Mouse (Mus musculus) C2C12 (cell line): ENCODE measurements around the gene Sema3f. TPM values are rescaled to one million over a fixed set of nuclear protein-coding genes. Genes with fewer than 3 reads are reported as not detected.

Source experiments
- H3K27me3 ChIP-seq: one replicate; pipeline ENCODE4 v1.6.1; 2011; ENCODE audit not compliant: control insufficient read depth, insufficient read depth, insufficient read length
- H3K36me3 ChIP-seq: one replicate; pipeline ENCODE4 v1.6.1; 2011; ENCODE audit not compliant: control insufficient read depth, insufficient read depth
- H3K4me3 ChIP-seq: one replicate; pipeline ENCODE4 v1.5.1; 2011; ENCODE audit warnings: mild to moderate bottlenecking, control low read depth; ENCODE audit not compliant: poor library complexity, insufficient read depth, severe bottlenecking
- H3K79me2 ChIP-seq: one replicate; pipeline ENCODE4 v1.6.1; 2011; ENCODE audit not compliant: control insufficient read depth, insufficient read depth
- H3K79me3 ChIP-seq: one replicate; pipeline ENCODE4 v1.6.1; 2011; ENCODE audit warnings: low read depth, control low read depth
- H3ac ChIP-seq: one replicate; pipeline ENCODE3; 2011; ENCODE audit warnings: low read depth; ENCODE audit not compliant: control insufficient read depth, insufficient read length
- CEBPB ChIP-seq: IDR thresholded peaks from one replicate; pipeline ENCODE4 v1.6.1; 2011; ENCODE audit warnings: low read depth, mild to moderate bottlenecking, control low read depth, moderate library complexity
- CTCF ChIP-seq: IDR thresholded peaks from one replicate; pipeline ENCODE4 v1.5.1; 2011; ENCODE audit not compliant: control insufficient read depth, insufficient read depth, insufficient read length
- FOSL1 ChIP-seq: IDR thresholded peaks from one replicate; pipeline ENCODE4 v1.8.0; 2011; ENCODE audit warnings: mild to moderate bottlenecking, low read length; ENCODE audit not compliant: poor library complexity, insufficient read depth, severe bottlenecking
- MAX ChIP-seq: IDR thresholded peaks from one replicate; pipeline ENCODE4 v1.6.1; 2011; ENCODE audit warnings: mild to moderate bottlenecking, control low read depth
- MYOD1 ChIP-seq: IDR thresholded peaks from one replicate; pipeline ENCODE4 v1.6.1; 2011; ENCODE audit warnings: low read depth; ENCODE audit not compliant: control insufficient read depth, insufficient read length
- MYOG ChIP-seq: IDR thresholded peaks from one replicate; pipeline ENCODE4 v1.6.1; 2011; ENCODE audit not compliant: control insufficient read depth, insufficient read length; ENCODE audit errors: extremely low read depth
- USF1 ChIP-seq: IDR thresholded peaks from one replicate; pipeline ENCODE4 v1.6.1; 2011; ENCODE audit warnings: low read depth, mild to moderate bottlenecking, control low read depth, moderate library complexity
- polyA plus RNA-seq: library from polyadenylated mRNA; unstranded; fragments of >200 nt; fragmentation: generic; extraction: Trizol; gene quantifications from one replicate; pipeline ENCODE4 v1.2.1, GENCODE M21; 2012; ENCODE audit warnings: missing spikeins

The Sema3f gene
- polyA plus RNA-seq, 1 experiment: 0.36 TPM

DNA sequence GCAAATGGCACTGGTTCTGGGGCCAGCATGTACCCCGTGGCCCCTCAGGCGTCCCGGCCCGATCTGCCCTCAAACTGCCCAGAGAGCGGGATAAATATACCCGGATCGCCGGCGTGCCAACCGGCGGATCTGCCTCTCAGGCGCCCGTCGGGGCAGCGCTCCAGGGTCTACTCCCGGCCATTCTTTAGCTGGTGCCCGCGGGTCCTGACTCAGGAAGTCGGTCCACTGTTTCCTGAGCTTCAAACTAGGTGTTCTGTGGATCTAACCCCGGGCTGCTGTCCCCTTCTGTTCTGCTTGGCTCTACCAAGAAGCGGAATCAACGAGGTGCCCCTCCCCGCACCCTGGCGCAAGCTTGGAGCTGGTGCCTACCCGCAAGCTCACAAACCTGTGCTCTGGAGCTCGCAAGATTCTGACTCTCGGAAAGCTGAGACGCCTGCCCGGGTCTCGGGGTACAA lies 43.5 kb downstream of the Sema3f start:
- TF ChIP-seq CEBPB (no peak), MAX (no peak), MYOD1 (no peak), MYOG (no peak), CTCF (no peak), FOSL1 (no peak), USF1 (no peak)
- no peaks in the 10 kb centered on the region for H3K79me3 ChIP-seq
- peaks cover 88% of the 10 kb centered on the region for H3K27me3 ChIP-seq
- no peak overlapping the region for H3K4me3 ChIP-seq
- H3ac ChIP-seq: no peak overlapping the region
- no peaks in the 10 kb centered on the region for H3K79me2 ChIP-seq
- H3K36me3 ChIP-seq: no peaks in the 10 kb centered on the region

DNA sequence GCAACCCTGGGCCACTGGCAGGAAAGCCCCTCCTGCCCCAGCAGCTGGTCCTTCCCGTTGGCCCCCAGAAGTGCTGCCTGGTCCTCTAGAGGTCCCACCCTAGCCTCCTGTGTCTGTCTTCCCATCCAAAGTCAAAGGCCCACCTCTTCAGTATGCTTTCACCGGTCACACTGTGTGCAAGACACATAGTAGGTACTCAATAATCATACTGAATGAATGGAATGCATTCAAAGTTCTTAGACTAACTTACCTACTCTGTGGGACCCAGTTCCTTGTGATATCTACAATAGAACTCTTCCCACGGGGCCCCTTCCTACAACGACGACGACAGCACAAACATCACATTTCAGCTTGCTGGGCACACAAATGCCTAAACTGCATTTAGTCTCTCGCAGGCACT lies 45.0 kb downstream of the Sema3f start:
- no peaks in the 10 kb centered on the region for H3K79me2 ChIP-seq
- no peak overlapping the region for H3K4me3 ChIP-seq
- H3K36me3 ChIP-seq: no peaks in the 10 kb centered on the region
- no peak overlapping the region for H3ac ChIP-seq
- H3K79me3 ChIP-seq: no peaks in the 10 kb centered on the region
- H3K27me3 ChIP-seq: peaks cover 84% of the 10 kb centered on the region
- no peak for TF ChIP-seq USF1
- TF ChIP-seq CTCF: no peak
- no peak for TF ChIP-seq MYOG
- TF ChIP-seq MAX: no peak
- no peak for TF ChIP-seq MYOD1

DNA sequence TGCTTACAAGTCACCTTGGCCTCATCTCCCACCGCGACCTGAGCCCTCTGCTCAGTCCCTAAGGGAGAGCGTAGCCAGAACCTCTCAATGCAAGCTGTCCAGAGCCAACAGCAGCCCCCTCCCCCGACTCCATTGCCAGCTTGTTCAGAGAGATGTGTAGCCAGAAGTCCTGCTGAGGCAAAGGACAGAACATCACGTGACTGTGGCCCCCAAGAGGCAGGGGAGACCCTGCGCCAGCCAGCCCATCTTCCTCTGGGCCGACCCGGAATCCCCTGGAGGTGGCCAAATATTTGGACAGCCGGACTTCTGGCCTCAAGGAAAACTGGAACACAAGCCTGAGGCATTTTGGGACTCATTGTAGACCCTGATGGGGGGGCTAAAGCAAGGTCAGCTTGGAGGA lies 46.8 kb downstream of the Sema3f start:
- H3ac ChIP-seq: no peak overlapping the region
- H3K79me2 ChIP-seq: no peaks in the 10 kb centered on the region
- TF ChIP-seq MYOD1: no peak
- TF ChIP-seq CTCF: no peak
- TF ChIP-seq MYOG: no peak
- no peak for TF ChIP-seq CEBPB
- no peak for TF ChIP-seq USF1
- no peak for TF ChIP-seq MAX
- no peak for TF ChIP-seq FOSL1
- no peaks in the 10 kb centered on the region for H3K36me3 ChIP-seq
- H3K4me3 ChIP-seq: no peak overlapping the region
- H3K27me3 ChIP-seq: peaks cover 85% of the 10 kb centered on the region
- no peaks in the 10 kb centered on the region for H3K79me3 ChIP-seq

DNA sequence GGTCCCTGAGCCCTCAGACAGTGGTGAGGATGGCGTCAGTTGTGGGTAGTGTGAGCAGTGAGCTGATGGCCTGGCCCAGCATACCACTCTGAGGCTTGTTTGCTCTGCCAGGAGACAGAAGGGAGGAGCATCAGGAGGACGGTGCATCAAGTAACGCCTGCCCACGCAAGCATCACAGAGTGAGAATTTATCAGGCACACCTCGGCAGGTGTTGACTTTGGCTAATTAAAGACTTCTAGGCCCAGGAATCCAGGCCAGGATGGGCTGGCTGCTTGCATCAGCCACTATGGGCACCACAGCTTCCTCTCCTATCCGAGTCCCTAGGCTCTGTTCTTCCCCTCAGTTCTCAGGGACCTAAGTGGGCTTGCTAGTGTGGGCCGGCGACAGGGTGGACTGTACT lies 47.9 kb downstream of the Sema3f start:
- H3K79me3 ChIP-seq: no peaks in the 10 kb centered on the region
- no peaks in the 10 kb centered on the region for H3K79me2 ChIP-seq
- no peak for TF ChIP-seq MYOG
- no peak for TF ChIP-seq MYOD1
- TF ChIP-seq USF1: no peak
- TF ChIP-seq CEBPB: no peak
- TF ChIP-seq CTCF: no peak
- no peak overlapping the region for H3K4me3 ChIP-seq
- no peak overlapping the region for H3ac ChIP-seq
- H3K27me3 ChIP-seq: peaks cover 84% of the 10 kb centered on the region
- H3K36me3 ChIP-seq: no peaks in the 10 kb centered on the region

DNA sequence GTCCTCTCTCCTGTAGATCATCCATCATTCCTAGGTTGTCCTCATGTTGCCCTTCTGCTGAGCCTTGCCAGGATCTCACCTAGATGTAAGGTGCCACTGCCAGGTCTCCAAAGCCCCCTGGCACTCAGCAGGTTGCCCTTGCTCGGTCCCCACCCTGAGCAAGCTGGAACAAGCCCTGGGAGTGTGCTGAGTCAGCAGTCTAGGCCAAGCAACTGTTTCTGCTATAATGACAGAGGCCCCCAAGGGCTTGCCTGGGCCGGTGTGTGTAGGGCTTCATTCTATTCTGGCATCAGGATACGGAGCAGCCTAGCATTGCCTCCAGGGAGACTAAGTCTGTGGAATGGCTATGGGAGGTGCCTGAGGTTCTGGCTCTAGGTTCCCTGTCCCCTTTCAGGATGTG lies 49.5 kb downstream of the Sema3f start:
- Histone ChIP-seq H3K79me2 (no peaks in the 10 kb centered on the region), H3K79me3 (no peaks in the 10 kb centered on the region), H3ac (no peak overlapping the region), H3K36me3 (no peaks in the 10 kb centered on the region), H3K27me3 (peaks cover 77% of the 10 kb centered on the region), H3K4me3 (no peak overlapping the region)
- no peak for TF ChIP-seq CTCF
- TF ChIP-seq USF1: no peak

DNA sequence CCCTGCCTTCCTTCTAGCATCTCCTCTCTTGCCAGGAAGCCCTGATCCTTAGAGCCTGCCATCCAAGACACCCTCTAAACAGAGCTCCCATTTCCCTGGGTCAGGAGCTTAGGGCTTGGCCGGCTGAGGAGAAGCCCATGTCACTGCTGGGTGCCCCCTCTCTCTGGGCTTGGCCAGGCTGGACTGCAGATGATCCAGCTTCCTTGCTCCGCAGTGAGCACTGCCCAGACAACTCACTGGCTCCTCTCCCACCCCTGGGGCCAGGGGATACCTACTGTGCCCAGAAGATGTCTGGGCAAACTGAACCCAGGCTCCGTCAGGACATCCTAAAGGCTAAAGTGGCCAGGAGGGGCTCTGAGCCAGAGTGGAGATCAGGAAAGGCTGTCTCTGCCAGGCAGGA lies 50.3 kb downstream of the Sema3f start:
- H3K79me2 ChIP-seq: no peaks in the 10 kb centered on the region
- H3K27me3 ChIP-seq: peaks cover 77% of the 10 kb centered on the region
- no peak overlapping the region for H3ac ChIP-seq
- no peaks in the 10 kb centered on the region for H3K79me3 ChIP-seq
- H3K4me3 ChIP-seq: no peak overlapping the region
- no peak for TF ChIP-seq MAX
- TF ChIP-seq MYOD1: no peak
- no peak for TF ChIP-seq USF1
- no peak for TF ChIP-seq CEBPB
- no peak for TF ChIP-seq MYOG
- TF ChIP-seq FOSL1: no peak
- TF ChIP-seq CTCF: no peak
- no peaks in the 10 kb centered on the region for H3K36me3 ChIP-seq
